Mouse (Mus musculus): ENCODE measurements around the gene Mapk8ip1.

DNA sequence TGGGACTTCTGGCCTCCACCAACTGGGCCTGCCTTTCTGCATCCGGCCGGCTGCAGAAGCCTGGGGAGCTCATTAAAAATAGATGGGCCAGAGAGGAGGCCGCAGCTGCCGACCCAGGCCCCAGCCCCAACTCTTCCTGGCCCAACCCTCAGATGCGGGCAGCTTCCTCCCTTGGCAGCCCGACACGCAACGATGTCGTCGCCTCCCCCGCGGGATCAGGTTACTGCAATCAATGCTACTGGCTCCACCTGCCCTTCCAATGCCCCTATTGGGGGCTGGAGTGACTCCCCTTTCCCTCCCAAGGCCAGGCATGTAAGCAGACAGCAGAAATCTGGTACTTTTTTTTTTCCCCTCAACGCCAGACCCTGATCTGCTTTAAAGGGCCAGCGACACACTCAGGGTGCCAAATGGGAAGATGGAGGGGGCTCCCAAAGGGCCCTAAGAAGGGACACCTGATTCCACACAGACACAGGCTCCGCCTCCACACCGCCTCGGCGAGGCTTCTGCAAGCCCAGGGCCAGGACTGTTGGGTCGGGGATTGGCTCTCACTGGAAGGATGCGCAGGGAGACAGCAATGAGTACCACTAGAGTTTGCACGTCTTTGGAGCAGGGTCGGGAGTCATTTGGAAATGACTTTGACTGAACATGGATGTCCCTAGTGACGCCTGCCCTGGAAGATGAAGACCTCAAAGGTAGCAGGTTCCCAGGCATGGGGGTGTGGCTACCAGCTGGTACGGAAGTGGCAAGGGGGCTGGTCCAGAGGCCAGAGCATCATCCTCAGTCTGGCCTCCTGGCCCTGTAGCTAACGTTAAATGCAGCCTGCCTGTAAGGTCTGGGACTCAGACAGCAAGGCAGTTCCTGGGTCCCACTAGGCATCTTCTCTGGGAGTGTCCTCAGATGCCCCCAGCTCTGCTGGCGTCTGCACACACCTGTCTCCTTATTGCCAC is 8.5 kb downstream of the Mapk8ip1 start:
- TF ChIP-seq EP300 (IDR thresholded peaks at IDR 0.05; ENCODE audit: insufficient read depth, low read depth, low read length), result no peak
- TF ChIP-seq CTCF (IDR thresholded peaks at IDR 0.05), result no peak
